Mouse (Mus musculus) limb, embryonic 11.5 days (tissue): ENCODE measurements around the gene Smc3. TPM values are rescaled to one million over a fixed set of nuclear protein-coding genes. Genes with fewer than 3 reads are reported as not detected.

Experiments
- ATAC-seq: fragments of 200-750 bp; cut with Nextera tagmentation; 2 replicates; pipeline ENCODE4 v1.8.0; 2017; ENCODE audit warnings: low read depth; ENCODE audit not compliant: insufficient number of reproducible peaks, low FRiP score, low TSS enrichment
- DNase-seq: peaks from one replicate; pipeline ENCODE4 v3.0.0-alpha.2; 2015; ENCODE audit warnings: low spot score
- H3K27ac ChIP-seq: fragments of 300-500 bp; sonication (generic); replicated peaks from 2 replicates; pipeline ENCODE4 v1.5.1; 2014; ENCODE audit warnings: low read depth, mild to moderate bottlenecking, low read length
- H3K27me3 ChIP-seq: fragments of 300-500 bp; sonication (generic); 2 replicates; pipeline ENCODE4 v1.6.1; 2014; ENCODE audit warnings: mild to moderate bottlenecking, low read length, mixed read lengths; ENCODE audit not compliant: control insufficient read depth, insufficient read depth
- H3K36me3 ChIP-seq: fragments of 300-500 bp; sonication (generic); 2 replicates; pipeline ENCODE4 v1.6.1; 2014; ENCODE audit warnings: mild to moderate bottlenecking, low read length, moderate library complexity, mixed read lengths; ENCODE audit not compliant: control insufficient read depth, insufficient read depth
- H3K4me1 ChIP-seq: fragments of 300-500 bp; sonication (generic); 2 replicates; pipeline ENCODE4 v1.6.1; 2014; ENCODE audit warnings: low read length, mixed read lengths; ENCODE audit not compliant: control insufficient read depth, insufficient read depth
- H3K4me2 ChIP-seq: fragments of 300-500 bp; sonication (generic); 2 replicates; pipeline ENCODE4 v1.6.1; 2014; ENCODE audit warnings: low read depth, mild to moderate bottlenecking, moderate library complexity; ENCODE audit not compliant: severe bottlenecking
- H3K4me3 ChIP-seq: fragments of 300-500 bp; sonication (generic); 2 replicates; pipeline ENCODE4 v1.5.1; 2014; ENCODE audit warnings: low read depth, low read length
- H3K9ac ChIP-seq: fragments of 300-500 bp; sonication (generic); 2 replicates; pipeline ENCODE4 v1.6.1; 2014; ENCODE audit warnings: mild to moderate bottlenecking, low read length
- H3K9me3 ChIP-seq: fragments of 300-500 bp; sonication (generic); 2 replicates; pipeline ENCODE4 v1.6.1; 2016; ENCODE audit warnings: low read length; ENCODE audit not compliant: control insufficient read depth
- WGBS: fragments of 180-500 bp; shearing (Covaris S2); extraction: QIAGEN DNeasy Blood & Tissue Kit; methylation state at CpG from one replicate; pipeline ENCODE4 v1.1.7; 2014; 5-methylcytosine and 5-hydroxymethylcytosine counted together
- polyA plus RNA-seq: library from polyadenylated mRNA; unstranded; fragments of >200 nt; fragmentation: Nextera tagmentation; extraction: Ambion mirVana; gene quantifications from 2 replicates; pipeline ENCODE4 v1.2.1, GENCODE M21; 2014

The Smc3 gene
- polyA plus RNA-seq, 1 experiment from 2014 or later = 92.8 TPM

GRCm38 (mm10) chr19:53560436-53560835 is 39.8 kb upstream of the Smc3 start:
- Histone ChIP-seq H3K9me3 (peaks cover 4% of the 10 kb centered on the region; the same call in 1 of the 2 replicates), H3K4me3 (no peak overlapping the region), H3K27ac (no peak overlapping the region), H3K4me1 (no peaks in the 10 kb centered on the region), H3K27me3 (no peaks in the 10 kb centered on the region), H3K36me3 (no peaks in the 10 kb centered on the region), H3K9ac (no peak overlapping the region), H3K4me2 (no peak overlapping the region)
- 88% methylated on average over 3 of the region's 3 CpGs for WGBS
- DNase-seq (no peak), ATAC-seq (no peak)

- Histone ChIP-seq H3K4me2 (no peak overlapping the region), H3K4me3 (no peak overlapping the region), H3K27me3 (no peaks in the 10 kb centered on the region), H3K9me3 (peaks cover 4% of the 10 kb centered on the region; the same call in 1 of the 2 replicates), H3K27ac (no peak overlapping the region), H3K9ac (no peak overlapping the region), H3K4me1 (no peaks in the 10 kb centered on the region), H3K36me3 (no peaks in the 10 kb centered on the region)
- ATAC-seq = no peak
- 42% methylated on average over 4 of the region's 4 CpGs for WGBS
- DNase-seq = no peak
Measured at GRCm38 (mm10) chr19:53564174-53564573, 36.0 kb upstream of the Smc3 start.

- H3K27me3 ChIP-seq = no peaks in the 10 kb centered on the region
- no peak overlapping the region for H3K4me3 ChIP-seq
- H3K27ac ChIP-seq = no peak overlapping the region
- H3K36me3 ChIP-seq = no peaks in the 10 kb centered on the region
- H3K9ac ChIP-seq = no peak overlapping the region
- H3K9me3 ChIP-seq = no peaks in the 10 kb centered on the region
- no peak overlapping the region for H3K4me2 ChIP-seq
- WGBS = 95% methylated on average over 14 of the region's 14 CpGs
- DNase-seq (no peak), ATAC-seq (no peak)
- H3K4me1 ChIP-seq = no peaks in the 10 kb centered on the region
Measured at GRCm38 (mm10) chr19:53565565-53566277, 34.5 kb upstream of the Smc3 start.

- Histone ChIP-seq H3K27ac (no peak overlapping the region), H3K36me3 (no peaks in the 10 kb centered on the region), H3K9ac (no peak overlapping the region), H3K27me3 (no peaks in the 10 kb centered on the region), H3K9me3 (no peaks in the 10 kb centered on the region), H3K4me1 (no peaks in the 10 kb centered on the region), H3K4me3 (no peak overlapping the region), H3K4me2 (no peak overlapping the region)
- DNase-seq (no peak), ATAC-seq (no peak)
- WGBS = 48% methylated on average over 11 of the region's 11 CpGs
Measured at GRCm38 (mm10) chr19:53567864-53568263, 32.3 kb upstream of the Smc3 start.

GRCm38 (mm10) chr19:53568553-53568952 is 31.6 kb upstream of the Smc3 start:
- WGBS = 68% methylated on average over 3 of the region's 3 CpGs
- Histone ChIP-seq H3K36me3 (no peaks in the 10 kb centered on the region), H3K9me3 (no peaks in the 10 kb centered on the region), H3K4me2 (no peak overlapping the region), H3K27ac (no peak overlapping the region), H3K27me3 (no peaks in the 10 kb centered on the region), H3K4me3 (no peak overlapping the region), H3K9ac (no peak overlapping the region), H3K4me1 (no peaks in the 10 kb centered on the region)
- DNase-seq (no peak), ATAC-seq (no peak)

- H3K36me3 ChIP-seq = no peaks in the 10 kb centered on the region
- H3K27ac ChIP-seq = no peak overlapping the region
- no peak for ATAC-seq
- H3K27me3 ChIP-seq = no peaks in the 10 kb centered on the region
- 75% methylated on average over 4 of the region's 4 CpGs for WGBS
- DNase-seq = no peak
- H3K9ac ChIP-seq = no peak overlapping the region
- no peak overlapping the region for H3K4me2 ChIP-seq
- no peaks in the 10 kb centered on the region for H3K9me3 ChIP-seq
- H3K4me3 ChIP-seq = no peak overlapping the region
- no peaks in the 10 kb centered on the region for H3K4me1 ChIP-seq
Measured at GRCm38 (mm10) chr19:53571056-53571455, 29.1 kb upstream of the Smc3 start.

GRCm38 (mm10) chr19:53571501-53572428 is 28.4 kb upstream of the Smc3 start:
- 77% methylated on average over 18 of the region's 18 CpGs for WGBS
- no peak for ATAC-seq

GRCm38 (mm10) chr19:53572607-53573006 is 27.6 kb upstream of the Smc3 start:
- no peaks in the 10 kb centered on the region for H3K36me3 ChIP-seq
- no peaks in the 10 kb centered on the region for H3K27me3 ChIP-seq
- WGBS = 88% methylated on average over 12 of the region's 12 CpGs
- no peak overlapping the region for H3K9ac ChIP-seq
- no peak overlapping the region for H3K4me2 ChIP-seq
- H3K4me3 ChIP-seq = no peak overlapping the region
- H3K9me3 ChIP-seq = no peaks in the 10 kb centered on the region
- ATAC-seq = no peak
- H3K4me1 ChIP-seq = no peaks in the 10 kb centered on the region
- H3K27ac ChIP-seq = no peak overlapping the region
- no peak for DNase-seq

More at GRCm38 (mm10) chr19:53571501-53572428, 28.4 kb upstream of the Smc3 start:
- H3K27ac ChIP-seq = no peak overlapping the region
- no peaks in the 10 kb centered on the region for H3K4me1 ChIP-seq
- H3K27me3 ChIP-seq = no peaks in the 10 kb centered on the region
- H3K9ac ChIP-seq = no peak overlapping the region
- no peak overlapping the region for H3K4me3 ChIP-seq
- no peak overlapping the region for H3K4me2 ChIP-seq
- no peak for DNase-seq
- no peaks in the 10 kb centered on the region for H3K9me3 ChIP-seq
- no peaks in the 10 kb centered on the region for H3K36me3 ChIP-seq
